Mouse (Mus musculus): Measurements from ENCODE around the gene Srpk1.

Srpk1 gene

GRCm38 (mm10) chr17:28622300-28622759 is at the start of gene Srpk1:
Gene Srpk1, minus strand, starts transcription at chr17:28622709.
- peak; percentile 47 for DNase-seq (ENCODE audit: low read depth)

GRCm38 (mm10) chr17:28659564-28659963 is 37.1 kb upstream of the Srpk1 start:
- DNase-seq (ENCODE audit: low read depth) = no peak

GRCm38 (mm10) chr17:28657936-28658335 is 35.4 kb upstream of the Srpk1 start:
- no peak for DNase-seq (ENCODE audit: low read depth)

GRCm38 (mm10) chr17:28650268-28650667 is 27.8 kb upstream of the Srpk1 start:
- no peak for DNase-seq (ENCODE audit: low read depth)

GRCm38 (mm10) chr17:28648607-28649370 is 26.3 kb upstream of the Srpk1 start:
- DNase-seq (ENCODE audit: low read depth) = peak; percentile 4

- DNase-seq (ENCODE audit: low read depth) = no peak
Observed at GRCm38 (mm10) chr17:28646221-28646620, 23.7 kb upstream of the Srpk1 start.

GRCm38 (mm10) chr17:28644112-28644511 is 21.6 kb upstream of the Srpk1 start:
- DNase-seq (ENCODE audit: low read depth) = no peak

- no peak for DNase-seq (ENCODE audit: low read depth)
Observed at GRCm38 (mm10) chr17:28643697-28644096, 21.2 kb upstream of the Srpk1 start.

GRCm38 (mm10) chr17:28640113-28640512 is 17.6 kb upstream of the Srpk1 start:
- DNase-seq (ENCODE audit: low read depth) = no peak

GRCm38 (mm10) chr17:28637711-28638690 is 15.5 kb upstream of the Srpk1 start:
- DNase-seq (ENCODE audit: low read depth) = no peak

- DNase-seq (ENCODE audit: low read depth) = no peak
Observed at GRCm38 (mm10) chr17:28635842-28636241, 13.3 kb upstream of the Srpk1 start.

- DNase-seq (ENCODE audit: low read depth) = no peak
Observed at GRCm38 (mm10) chr17:28629125-28629524, 6.6 kb upstream of the Srpk1 start.

GRCm38 (mm10) chr17:28628248-28629124 is 6.0 kb upstream of the Srpk1 start:
- DNase-seq (ENCODE audit: low read depth) = no peak

GRCm38 (mm10) chr17:28626937-28627336 is 4.4 kb upstream of the Srpk1 start:
- DNase-seq (ENCODE audit: low read depth) = no peak

GRCm38 (mm10) chr17:28625327-28625726 is 2.8 kb upstream of the Srpk1 start:
- no peak for DNase-seq (ENCODE audit: low read depth)

GRCm38 (mm10) chr17:28624841-28625240 is 2.3 kb upstream of the Srpk1 start:
- DNase-seq (ENCODE audit: low read depth) = no peak

- no peak for DNase-seq (ENCODE audit: low read depth)
Observed at GRCm38 (mm10) chr17:28621381-28622299, 869 bp downstream of the Srpk1 start.

GRCm38 (mm10) chr17:28618775-28619174 is 3.7 kb downstream of the Srpk1 start:
- DNase-seq (ENCODE audit: low read depth) = no peak

GRCm38 (mm10) chr17:28618124-28618523 is 4.4 kb downstream of the Srpk1 start:
- no peak for DNase-seq (ENCODE audit: low read depth)

- no peak for DNase-seq (ENCODE audit: low read depth)
Observed at GRCm38 (mm10) chr17:28617636-28618035, 4.9 kb downstream of the Srpk1 start.

- no peak for DNase-seq (ENCODE audit: low read depth)
Observed at GRCm38 (mm10) chr17:28615332-28615731, 7.2 kb downstream of the Srpk1 start.

All from fibroblast of lung, adult 2 months (primary cell).